Mouse (Mus musculus) small intestine, adult 2 months (tissue): ENCODE measurements at regions not wholly inside any gene's neighbourhood (a gene's known extent, or its start where the extent isn't known, plus 50 kb on each side); places are given as distances from the start of the nearest gene placed in this dataset.

Experiments
- CTCF ChIP-seq: fragments of 200-500 bp; IDR thresholded peaks from 2 replicates; pipeline ENCODE4 v1.5.1; 2012; ENCODE audit warnings: low read depth, mild to moderate bottlenecking, control low read depth, inconsistent platforms, low read length, moderate library complexity, mixed read lengths; ENCODE audit not compliant: insufficient replicate concordance, insufficient read length; ENCODE audit errors: extremely low read depth
- POLR2A ChIP-seq: fragments of 200-500 bp; IDR thresholded peaks from 2 replicates; pipeline ENCODE4 v1.6.1; 2012; ENCODE audit warnings: low read depth, mild to moderate bottlenecking, control low read depth, inconsistent platforms, low read length, moderate library complexity

- TF ChIP-seq CTCF (no peak), POLR2A (no peak)
Measured at GRCm38 (mm10) chr8:116241146-116241986, 263.4 kb upstream of the Dynlrb2 start.
